Mouse (Mus musculus) spleen, adult 2 months (tissue): ENCODE results near the gene Necap1. TPM values are rescaled to one million over a fixed set of nuclear protein-coding genes. Genes with fewer than 3 reads are reported as not detected.

Experiments
- DNase-seq, 2 experiments: peaks; one replicate each; pipeline versions ENCODE4 v3.0.0 to v3.0.0-alpha.2; 2012 to 2021; ENCODE audit warnings: low spot score in 2 of 2, low read depth in 1 of 2
- H3K27ac ChIP-seq: fragments of 200-500 bp; 2 replicates; pipeline ENCODE4 v1.5.1; 2012; ENCODE audit warnings: low read length, inconsistent platforms; ENCODE audit not compliant: insufficient read depth
- H3K27me3 ChIP-seq: fragments of 200-500 bp; 2 replicates; pipeline ENCODE4 v1.6.1; 2012; ENCODE audit warnings: mild to moderate bottlenecking, moderate library complexity, low read length, inconsistent platforms; ENCODE audit not compliant: control insufficient read depth, insufficient read depth
- H3K36me3 ChIP-seq: fragments of 200-500 bp; 2 replicates; pipeline ENCODE4 v1.6.1; 2012; ENCODE audit warnings: mild to moderate bottlenecking, low read length, inconsistent platforms; ENCODE audit not compliant: control insufficient read depth, insufficient read depth
- H3K4me1 ChIP-seq: fragments of 200-500 bp; 2 replicates; pipeline ENCODE4 v1.6.1; 2011; ENCODE audit warnings: inconsistent platforms; ENCODE audit not compliant: control insufficient read depth, insufficient read depth, insufficient read length
- H3K4me3 ChIP-seq: fragments of 200-500 bp; 2 replicates; pipeline ENCODE4 v1.5.1; 2011; ENCODE audit warnings: mild to moderate bottlenecking, inconsistent platforms; ENCODE audit not compliant: insufficient read depth, insufficient read length; ENCODE audit errors: extremely low read depth
- CTCF ChIP-seq: fragments of 200-500 bp; IDR thresholded peaks from 2 replicates; pipeline ENCODE4 v1.5.1; 2011; ENCODE audit warnings: mild to moderate bottlenecking, inconsistent platforms; ENCODE audit not compliant: insufficient read depth, insufficient read length, insufficient replicate concordance; ENCODE audit errors: extremely low read depth
- POLR2A ChIP-seq: fragments of 200-500 bp; IDR thresholded peaks from 2 replicates; pipeline ENCODE4 v1.6.1; 2011; ENCODE audit warnings: low read depth, low read length, inconsistent platforms
- WGBS: fragments of 180-500 bp; shearing (Covaris S2); methylation state at CpG from one replicate; pipeline ENCODE4 v1.1.7; 2018; 5-methylcytosine and 5-hydroxymethylcytosine counted together
- polyA plus RNA-seq: library from polyadenylated mRNA; depleted of rRNA; stranded (reverse); fragments of >200 nt; gene quantifications from 2 replicates; pipeline ENCODE4 v1.2.3, GENCODE M21; 2012

Necap1 gene
- polyA plus RNA-seq, 1 experiment, result 7.4 TPM

GRCm38 (mm10) chr6:122879781-122880505 lies 5.7 kb downstream of the Necap1 start:
- Histone ChIP-seq H3K4me1 (peaks cover 2% of the 10 kb centered on the region; the same call in 1 of the 2 replicates), H3K4me3 (no peak overlapping the region), H3K27me3 (no peaks in the 10 kb centered on the region), H3K27ac (no peak overlapping the region), H3K36me3 (peaks cover 39% of the 10 kb centered on the region)
- DNase-seq, result no peak
- 92% methylated on average over 7 of the region's 7 CpGs for WGBS
- TF ChIP-seq CTCF (no peak), POLR2A (no peak)

GRCm38 (mm10) chr6:122881287-122881686 lies 7.0 kb downstream of the Necap1 start:
- Histone ChIP-seq H3K4me3 (no peak overlapping the region), H3K27me3 (no peaks in the 10 kb centered on the region), H3K36me3 (peaks cover 44% of the 10 kb centered on the region), H3K27ac (no peak overlapping the region), H3K4me1 (no peaks in the 10 kb centered on the region)
- TF ChIP-seq POLR2A (no peak), CTCF (no peak)
- DNase-seq, result no peak
- 95% methylated on average over 12 of the region's 12 CpGs for WGBS

GRCm38 (mm10) chr6:122883603-122884002 lies 9.3 kb downstream of the Necap1 start:
- TF ChIP-seq POLR2A (no peak), CTCF (no peak)
- H3K4me1 ChIP-seq, result no peaks in the 10 kb centered on the region
- H3K27ac ChIP-seq, result no peak overlapping the region
- no peaks in the 10 kb centered on the region for H3K27me3 ChIP-seq
- peaks cover 61% of the 10 kb centered on the region for H3K36me3 ChIP-seq
- WGBS, result 96% methylated on average over 9 of the region's 9 CpGs
- H3K4me3 ChIP-seq, result no peak overlapping the region
- no peak for DNase-seq

- no peak for TF ChIP-seq POLR2A
- no peak for TF ChIP-seq CTCF
- 93% methylated on average over 2 of the region's 2 CpGs for WGBS
- Histone ChIP-seq H3K4me1 (no peaks in the 10 kb centered on the region), H3K27ac (no peak overlapping the region), H3K4me3 (no peak overlapping the region), H3K27me3 (no peaks in the 10 kb centered on the region), H3K36me3 (peaks cover 30% of the 10 kb centered on the region)
- DNase-seq, result no peak
These were observed 15.3 kb downstream of the Necap1 start for GRCm38 (mm10) chr6:122889599-122889998.

- H3K4me3 ChIP-seq, result no peak overlapping the region
- WGBS, result 7% methylated on average over 2 of the region's 2 CpGs
- H3K27ac ChIP-seq, result no peak overlapping the region
- no peaks in the 10 kb centered on the region for H3K27me3 ChIP-seq
- TF ChIP-seq POLR2A, result no peak
- TF ChIP-seq CTCF, result peak; percentile 62; the same call in 1 of the 2 replicates
- no peaks in the 10 kb centered on the region for H3K4me1 ChIP-seq
- peaks cover 15% of the 10 kb centered on the region for H3K36me3 ChIP-seq
- DNase-seq, result peak in 1 of 2 experiments; percentile 69
These were observed 18.3 kb downstream of the Necap1 start for GRCm38 (mm10) chr6:122892442-122893049.

- Histone ChIP-seq H3K36me3 (no peaks in the 10 kb centered on the region), H3K4me1 (peaks cover 5% of the 10 kb centered on the region; the same call in 1 of the 2 replicates), H3K4me3 (no peak overlapping the region), H3K27me3 (no peaks in the 10 kb centered on the region), H3K27ac (no peak overlapping the region)
- TF ChIP-seq CTCF (no peak), POLR2A (no peak)
- no peak for DNase-seq
- WGBS, result 71% methylated on average over 4 of the region's 4 CpGs
These were observed 45.6 kb downstream of the Necap1 start for GRCm38 (mm10) chr6:122919922-122920321.

- Histone ChIP-seq H3K4me3 (peak within 1 kb of the TSS; percentile 16; the same call in 1 of the 2 replicates), H3K27me3 (no peaks in the 10 kb centered on the region), H3K4me1 (peaks cover 5% of the 10 kb centered on the region; the same call in 1 of the 2 replicates), H3K36me3 (no peaks in the 10 kb centered on the region), H3K27ac (peak within 1 kb of the TSS; percentile 57; the same call in 1 of the 2 replicates)
- TF ChIP-seq CTCF (no peak), POLR2A (no peak)
- WGBS, result 12% methylated on average over 4 of the region's 4 CpGs
- no peak for DNase-seq
These were observed 47.2 kb downstream of the Necap1 start, which contains the start of gene Clec4a1 for GRCm38 (mm10) chr6:122921451-122921850. Gene Clec4a1, plus strand, starts transcription at chr6:122921848.
